Mouse (Mus musculus): ENCODE measurements at regions not wholly inside any gene's neighbourhood (a gene's known extent, or its start where the extent isn't known, plus 50 kb on each side); places are given as distances from the start of the nearest gene placed in this dataset.

- TF ChIP-seq POLR2A (IDR thresholded peaks at IDR 0.05; ENCODE audit: borderline replicate concordance, extremely low read depth, low read depth, low read length) (no peak), CTCF (IDR thresholded peaks at IDR 0.05; ENCODE audit: insufficient read depth, low read length) (no peak)
Observed at GRCm38 (mm10) chr3:148422205-148422604, 568.1 kb downstream of the Adgrl2 start.
